9 mouse cellular contexts compared by ENCODE assay signal in the genomic region with DNA sequence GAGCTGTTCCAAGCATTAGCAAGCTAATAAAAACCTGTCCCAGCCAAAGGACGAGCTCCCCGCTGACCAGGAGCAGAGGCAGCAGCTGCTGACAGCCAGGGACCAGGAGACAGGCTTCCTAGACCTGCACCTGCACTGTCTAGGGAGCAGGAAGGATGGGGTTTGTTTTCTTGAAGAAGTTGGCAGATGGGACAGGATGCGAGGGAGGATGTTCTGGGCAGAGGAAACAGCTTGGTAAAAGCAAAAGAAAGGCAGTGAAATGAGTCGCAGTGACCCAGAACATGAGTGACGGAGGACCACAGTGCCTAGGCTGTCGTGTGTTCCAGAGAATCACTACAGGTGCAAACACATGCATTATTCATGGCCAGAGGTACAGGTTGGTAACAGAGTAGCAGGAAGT. TPM values are rescaled to one million over a fixed set of nuclear protein-coding genes. Genes with fewer than 3 reads are reported as not detected.
DNase-seq lines count a peak whose midpoint lies in the region; ATAC-seq lines count a peak whose summit lies in the region.
"Had no signal": no experiment of that assay in that cellular context is flagged by ENCODE, and none has a peak within 500 bp of the region (broad histone marks: within the 10 kb centered on the region; RNA-seq: fewer than 3 reads in every experiment).

No protein-coding gene starts in this region.

- H3K4me2 ChIP-seq in forebrain, embryonic 13.5 days, result no peak overlapping the region

- peak; percentile 40 for DNase-seq in gastrocnemius, postnatal 25 days
- DNase-seq in gastrocnemius, postnatal 36 days, result no peak
- peak; percentile 10 for DNase-seq in ovary, adult 18-20 months (ENCODE audit: low spot score)
- no peak for DNase-seq in ovary, postnatal 36 days (ENCODE audit: low spot score)
- peak; percentile 4 to 9 for DNase-seq in kidney, postnatal 36 days
- DNase-seq in thymus, postnatal 14 days, result peak; percentile 62
- no peak for DNase-seq in yolk sac, embryonic 10.5 days (ENCODE audit: low spot score)

- no peak overlapping the region for H3K9ac ChIP-seq in forebrain, embryonic 13.5 days

- intact Hi-C loops in gastrocnemius, postnatal 36 days (cut with DNase I), result no loop called here

- no peaks in the 10 kb centered on the region for H3K27me3 ChIP-seq in forebrain, embryonic 13.5 days
- H3K27me3 ChIP-seq: megakaryocyte, embryonic 14.5 days had no signal

- no peaks in the 10 kb centered on the region for H3K4me1 ChIP-seq in forebrain, embryonic 13.5 days

- no peak overlapping the region for H3K4me3 ChIP-seq in forebrain, embryonic 13.5 days
- H3K4me3 ChIP-seq: megakaryocyte, embryonic 14.5 days had no signal

- no peak for ATAC-seq in forebrain, embryonic 13.5 days

- no peak overlapping the region for H3K27ac ChIP-seq in forebrain, embryonic 13.5 days

- WGBS in forebrain, embryonic 13.5 days, result 62% methylated on average over 6 of the region's 6 CpGs

- no peaks in the 10 kb centered on the region for H3K36me3 ChIP-seq in forebrain, embryonic 13.5 days (ENCODE audit: poor library complexity, severe bottlenecking)

- no peaks in the 10 kb centered on the region for H3K9me3 ChIP-seq in forebrain, embryonic 13.5 days (replicated peaks)
- H3K9me3 ChIP-seq: megakaryocyte, embryonic 14.5 days had no signal

RNA-seq across cellular contexts. Expression of a gene that starts 27.7 kb away (rescaled TPM):
- 10 to 100 TPM; 13.6 to 16.1 TPM for total RNA-seq in gastrocnemius, postnatal 25 days (2021)
- total RNA-seq in gastrocnemius, postnatal 36 days (2021), result 10 to 100 TPM; 14.2 to 14.4 TPM
- polyA plus RNA-seq in forebrain, embryonic 13.5 days (2015; fragmentation: Nextera tagmentation; extraction: Ambion mirVana), result 6.4 and 6.8 TPM in 2 replicates

Comparison
In these comparisons a context has a peak if more than half of its experiments do, and no peak if none do; other contexts are left out.
1. DNase-seq: peak in gastrocnemius, postnatal 25 days (single experiment), ovary, adult 18-20 months (single experiment), kidney, postnatal 36 days (2 of 2) and thymus, postnatal 14 days (single experiment); none in gastrocnemius, postnatal 36 days (0 of 2), ovary, postnatal 36 days (single experiment) and yolk sac, embryonic 10.5 days (single experiment).